Mouse (Mus musculus) liver, adult 2 months (tissue): ENCODE measurements around the gene Npat.

ENCODE experiments used
- CTCF ChIP-seq: fragments of 200-500 bp; IDR thresholded peaks from 2 replicates; pipeline ENCODE4 v1.5.1; 2011; ENCODE audit warnings: low read depth, low read length, control low read depth
- POLR2A ChIP-seq: fragments of 200-500 bp; IDR thresholded peaks from 2 replicates; pipeline ENCODE4 v1.6.1; 2011; ENCODE audit warnings: low read length, control low read depth; ENCODE audit not compliant: insufficient read depth; ENCODE audit errors: extremely low read depth

- no peak for TF ChIP-seq CTCF
- TF ChIP-seq POLR2A: no peak
Observed at GRCm38 (mm10) chr9:53614286-53614685, 77.4 kb downstream of the Npat start.
